Mouse (Mus musculus) liver, embryonic 14.5 days (tissue): ENCODE measurements at regions not wholly inside any gene's neighbourhood (a gene's known extent, or its start where the extent isn't known, plus 50 kb on each side); places are given as distances from the start of the nearest gene placed in this dataset.

Source experiments
- ATAC-seq: fragments of 200-750 bp; cut with Nextera tagmentation; 2 replicates; pipeline ENCODE4 v1.8.0; 2017; ENCODE audit warnings: moderate number of reproducible peaks, mild to moderate bottlenecking, moderate library complexity; ENCODE audit not compliant: insufficient read depth
- DNase-seq, 3 experiments: peaks; one replicate each; pipeline ENCODE4 v3.0.0-alpha.2; 2012 to 2013; ENCODE audit warnings: low read depth in 3 of 3, low spot score in 3 of 3
- H3K27ac ChIP-seq: fragments of 300-500 bp; sonication (generic); 2 replicates; pipeline ENCODE4 v1.5.1; 2014; ENCODE audit warnings: moderate library complexity, mild to moderate bottlenecking, control low read depth, inconsistent platforms
- H3K27me3 ChIP-seq: fragments of 300-500 bp; sonication (generic); 2 replicates; pipeline ENCODE4 v1.6.1; 2014; ENCODE audit warnings: mild to moderate bottlenecking, low read length, moderate library complexity; ENCODE audit not compliant: control insufficient read depth, insufficient read depth
- H3K36me3 ChIP-seq: fragments of 300-500 bp; sonication (generic); replicated peaks from 2 replicates; pipeline ENCODE4 v1.6.1; 2014; ENCODE audit warnings: low read depth; ENCODE audit not compliant: control insufficient read depth, insufficient read depth
- H3K4me1 ChIP-seq, 2 experiments: fragments of 200-500 bp in 1 of 2; fragments of 300-500 bp in 1 of 2; sonication (generic) in 1 of 2; replicated peaks; 2 replicates each; pipeline ENCODE4 v1.6.1; 2012 to 2014; ENCODE audit warnings: antibody characterized with exemption in 1 of 2, inconsistent platforms in 1 of 2, low read length in 1 of 2; ENCODE audit not compliant: control insufficient read depth in 2 of 2, insufficient read depth in 2 of 2
- H3K4me2 ChIP-seq: fragments of 300-500 bp; sonication (generic); 2 replicates; pipeline ENCODE4 v1.6.1; 2014; ENCODE audit warnings: low read depth, mild to moderate bottlenecking, control low read depth, moderate library complexity
- H3K4me3 ChIP-seq, 2 experiments: fragments of 200-500 bp in 1 of 2; fragments of 300-500 bp in 1 of 2; sonication (generic) in 1 of 2; 2 replicates each; pipeline ENCODE4 v1.5.1; 2012 to 2014; ENCODE audit warnings: low read depth in 2 of 2, low read length in 2 of 2, mild to moderate bottlenecking in 2 of 2, control low read depth in 1 of 2, inconsistent platforms in 1 of 2, moderate library complexity in 1 of 2; ENCODE audit not compliant: insufficient read depth in 1 of 2
- H3K9ac ChIP-seq: fragments of 300-500 bp; sonication (generic); replicated peaks from 2 replicates; pipeline ENCODE4 v1.6.1; 2014; ENCODE audit warnings: mild to moderate bottlenecking, control low read depth, moderate library complexity
- H3K9me3 ChIP-seq: fragments of 300-500 bp; sonication (generic); 2 replicates; pipeline ENCODE4 v1.6.1; 2016; ENCODE audit warnings: low read length, mixed read lengths; ENCODE audit not compliant: control insufficient read depth
- CTCF ChIP-seq: IDR thresholded peaks from 2 replicates; pipeline ENCODE4 v1.5.1; 2016; ENCODE audit warnings: antibody characterized with exemption, low read depth, control low read depth
- EP300 ChIP-seq: IDR thresholded peaks from 2 replicates; pipeline ENCODE4 v1.6.1; 2016; ENCODE audit warnings: antibody characterized with exemption, low read depth
- WGBS: fragments of 180-500 bp; shearing (Covaris S2); extraction: QIAGEN DNeasy Blood & Tissue Kit; methylation state at CpG from one replicate; pipeline ENCODE4 v1.1.7; 2014; ENCODE audit not compliant: insufficient replicate concordance; 5-methylcytosine and 5-hydroxymethylcytosine counted together

- DNase-seq (no peak), ATAC-seq (no peak)
- Histone ChIP-seq H3K9me3 (no peaks in the 10 kb centered on the region), H3K27me3 (no peaks in the 10 kb centered on the region), H3K4me3 (no peak overlapping the region), H3K4me1 (no peaks in the 10 kb centered on the region), H3K27ac (no peak overlapping the region), H3K36me3 (no peaks in the 10 kb centered on the region), H3K9ac (no peak overlapping the region), H3K4me2 (no peak overlapping the region)
- TF ChIP-seq CTCF (no peak), EP300 (no peak)
- 73% methylated on average over 9 of the region's 9 CpGs for WGBS
These were observed 438.9 kb downstream of the Flrt2 start for GRCm38 (mm10) chr12:96130796-96131512.

GRCm38 (mm10) chr12:96134136-96134535 is 442.1 kb downstream of the Flrt2 start:
- H3K27ac ChIP-seq: no peak overlapping the region
- H3K4me1 ChIP-seq: no peaks in the 10 kb centered on the region
- H3K27me3 ChIP-seq: no peaks in the 10 kb centered on the region
- no peak overlapping the region for H3K4me3 ChIP-seq
- no peaks in the 10 kb centered on the region for H3K36me3 ChIP-seq
- H3K9ac ChIP-seq: no peak overlapping the region
- no peak for DNase-seq
- no peak for ATAC-seq
- no peak overlapping the region for H3K4me2 ChIP-seq
- H3K9me3 ChIP-seq: no peaks in the 10 kb centered on the region
- WGBS: 27% methylated on average over 5 of the region's 5 CpGs
- TF ChIP-seq EP300: no peak

DNA sequence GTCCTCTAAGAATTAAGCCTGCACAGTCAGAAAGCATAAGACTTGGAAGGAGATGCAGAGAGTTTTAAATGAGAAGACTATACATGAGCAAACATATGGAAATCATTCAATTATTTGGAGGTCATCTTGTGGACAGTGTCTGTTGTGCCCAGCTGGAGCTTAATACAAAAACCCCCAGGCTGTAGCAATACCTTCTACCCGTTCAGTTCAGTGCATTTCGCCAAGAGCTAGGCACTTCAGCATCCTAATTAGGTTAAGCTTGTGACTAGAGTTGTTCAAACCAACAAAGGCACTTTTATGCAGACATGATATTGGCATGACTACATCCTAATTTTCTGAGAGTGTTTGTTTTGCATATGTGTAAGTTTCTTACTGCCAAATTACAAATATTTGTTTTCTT is 449.7 kb downstream of the Flrt2 start:
- Histone ChIP-seq H3K9ac (no peak overlapping the region), H3K9me3 (no peaks in the 10 kb centered on the region), H3K4me3 (no peak overlapping the region), H3K4me2 (no peak overlapping the region), H3K27ac (no peak overlapping the region), H3K4me1 (no peaks in the 10 kb centered on the region), H3K27me3 (no peaks in the 10 kb centered on the region), H3K36me3 (no peaks in the 10 kb centered on the region)
- WGBS: 62% methylated on average over 2 of the region's 2 CpGs
- TF ChIP-seq CTCF (no peak), EP300 (no peak)
- no peak for DNase-seq
- no peak for ATAC-seq

- H3K9me3 ChIP-seq: no peaks in the 10 kb centered on the region
- H3K4me1 ChIP-seq: no peaks in the 10 kb centered on the region
- ATAC-seq (no peak), DNase-seq (no peak)
- H3K4me3 ChIP-seq: no peak overlapping the region
- no peaks in the 10 kb centered on the region for H3K27me3 ChIP-seq
- no peaks in the 10 kb centered on the region for H3K36me3 ChIP-seq
- WGBS: 53% methylated on average over 3 of the region's 3 CpGs
- TF ChIP-seq CTCF: no peak
- no peak for TF ChIP-seq EP300
- H3K4me2 ChIP-seq: no peak overlapping the region
- no peak overlapping the region for H3K27ac ChIP-seq
- H3K9ac ChIP-seq: no peak overlapping the region
These were observed 462.1 kb downstream of the Flrt2 start for GRCm38 (mm10) chr12:96154095-96154494.

DNA sequence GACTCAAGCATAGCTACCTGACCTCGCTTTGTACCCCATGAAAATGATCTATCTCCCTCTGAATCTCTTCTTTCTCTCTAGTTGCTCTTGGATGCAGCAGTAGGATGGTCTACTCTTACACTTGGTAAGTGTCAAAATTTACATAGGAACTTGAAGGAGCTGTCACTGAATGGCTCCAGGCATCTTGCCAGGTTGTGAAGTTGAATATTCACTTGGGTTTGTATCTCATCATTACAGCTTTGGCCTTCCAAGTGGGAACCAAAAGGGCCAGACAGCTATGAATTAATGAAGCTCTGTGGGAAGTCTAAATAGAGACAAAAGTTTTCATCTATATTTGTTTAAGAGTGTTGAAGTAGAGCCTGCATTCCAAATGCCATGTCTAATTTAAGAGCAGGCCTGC is 475.5 kb downstream of the Flrt2 start:
- Histone ChIP-seq H3K36me3 (no peaks in the 10 kb centered on the region), H3K4me1 (no peaks in the 10 kb centered on the region), H3K27me3 (no peaks in the 10 kb centered on the region), H3K4me3 (no peak overlapping the region), H3K27ac (no peak overlapping the region), H3K9ac (no peak overlapping the region), H3K9me3 (no peaks in the 10 kb centered on the region), H3K4me2 (no peak overlapping the region)
- WGBS: 70% methylated on average over 1 of the region's 1 CpGs
- no peak for DNase-seq
- TF ChIP-seq CTCF (no peak), EP300 (no peak)
- no peak for ATAC-seq
